Mouse (Mus musculus): Measurements from ENCODE around the gene Coro1b. TPM values are rescaled to one million over a fixed set of nuclear protein-coding genes. Genes with fewer than 3 reads are reported as not detected.

Gene Coro1b
- polyA plus RNA-seq, 2 experiments = 148 to 261 TPM

DNA sequence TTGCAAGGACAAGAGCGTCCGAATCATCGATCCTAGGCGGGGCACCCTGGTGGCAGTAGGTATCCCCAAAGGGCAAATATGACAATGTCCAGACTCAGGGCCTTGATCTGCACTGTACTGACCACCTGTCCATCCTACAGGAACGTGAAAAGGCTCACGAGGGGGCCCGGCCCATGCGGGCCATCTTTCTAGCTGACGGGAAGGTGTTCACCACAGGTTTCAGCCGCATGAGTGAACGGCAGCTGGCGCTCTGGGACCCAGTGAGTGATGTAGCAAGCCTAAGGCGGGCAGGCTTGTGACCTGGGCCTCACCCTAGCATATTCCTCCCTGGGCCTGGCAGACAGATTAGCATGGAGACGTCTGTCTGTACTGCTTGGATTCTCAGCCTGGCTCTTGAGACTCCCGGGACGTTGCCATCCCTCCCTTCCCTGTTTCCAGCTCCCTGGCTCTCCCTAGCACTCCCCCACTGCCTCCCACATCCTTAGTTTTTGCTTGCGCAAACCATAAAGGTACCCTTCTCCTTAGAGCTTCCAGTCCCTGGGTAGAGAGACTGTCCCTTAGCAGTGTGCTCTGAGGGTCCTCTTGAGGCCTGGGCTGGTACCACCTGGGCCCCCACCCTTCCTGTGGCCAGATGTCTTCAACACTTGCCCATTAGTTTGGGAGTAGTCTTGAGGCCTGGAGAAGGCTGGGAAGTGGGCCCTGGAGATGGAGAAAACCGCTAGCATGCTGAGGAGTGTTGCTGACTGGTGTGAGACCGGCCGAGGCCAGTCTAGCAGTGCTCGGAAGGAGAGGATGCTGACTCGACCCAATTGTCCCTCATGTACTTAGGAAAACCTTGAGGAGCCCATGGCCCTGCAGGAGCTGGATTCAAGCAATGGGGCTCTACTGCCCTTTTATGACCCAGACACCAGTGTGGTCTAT lies 2.4 kb downstream of the Coro1b start:
- H3K27ac ChIP-seq (replicated peaks; ENCODE audit: low read depth, low read length) = no peak overlapping the region
- 89% methylated on average over 22 of the region's 22 CpGs for WGBS
- ATAC-seq (ENCODE audit: low FRiP score, low read depth) (no peak), DNase-seq (ENCODE audit: low spot score) (no peak)
- no peak overlapping the region for H3K4me2 ChIP-seq (replicated peaks; ENCODE audit: low read depth, low read length, severe bottlenecking)
- no peak for TF ChIP-seq POLR2A (IDR thresholded peaks at IDR 0.05; ENCODE audit: borderline replicate concordance, extremely low read depth, insufficient read depth, insufficient read length)
- H3K36me3 ChIP-seq (ENCODE audit: control insufficient read depth, insufficient read depth, low read length) = peaks cover 33% of the 10 kb centered on the region
- no peak overlapping the region for H3K4me3 ChIP-seq (replicated peaks; ENCODE audit: low read length)
- no peaks in the 10 kb centered on the region for H3K27me3 ChIP-seq (ENCODE audit: control insufficient read depth, insufficient read depth, low read length)
- H3K4me1 ChIP-seq (ENCODE audit: control insufficient read depth, insufficient read depth, low read length) = peaks cover 12% of the 10 kb centered on the region
- no peaks in the 10 kb centered on the region for H3K9me3 ChIP-seq (ENCODE audit: control insufficient read depth, low read length)
- H3K9ac ChIP-seq (ENCODE audit: low read depth, low read length, severe bottlenecking) = no peak overlapping the region

DNA sequence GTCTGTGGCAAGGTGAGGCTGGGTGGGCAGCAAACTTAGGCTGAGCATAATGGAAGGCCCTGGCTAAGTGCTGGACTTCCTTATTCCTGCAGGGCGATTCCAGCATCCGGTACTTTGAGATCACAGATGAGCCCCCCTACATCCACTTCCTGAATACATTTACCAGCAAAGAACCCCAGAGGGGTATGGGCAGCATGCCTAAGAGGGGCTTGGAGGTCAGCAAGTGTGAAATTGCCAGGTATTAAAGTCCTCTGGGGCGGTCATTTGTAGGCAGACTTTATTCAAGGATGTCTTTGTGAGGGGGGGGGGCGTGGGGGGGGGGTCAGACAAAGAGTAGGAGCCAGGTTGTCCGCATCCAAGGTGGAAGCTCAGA lies 3.1 kb downstream of the Coro1b start:
- Histone ChIP-seq H3K4me2 (replicated peaks; ENCODE audit: low read depth, low read length, severe bottlenecking) (no peak overlapping the region), H3K4me1 (ENCODE audit: control insufficient read depth, insufficient read depth, low read length) (peaks cover 12% of the 10 kb centered on the region), H3K36me3 (ENCODE audit: control insufficient read depth, insufficient read depth, low read length) (peaks cover 40% of the 10 kb centered on the region), H3K27ac (replicated peaks; ENCODE audit: low read depth, low read length) (no peak overlapping the region), H3K9ac (ENCODE audit: low read depth, low read length, severe bottlenecking) (no peak overlapping the region), H3K9me3 (ENCODE audit: control insufficient read depth, low read length) (no peaks in the 10 kb centered on the region), H3K4me3 (replicated peaks; ENCODE audit: low read length) (no peak overlapping the region), H3K27me3 (ENCODE audit: control insufficient read depth, insufficient read depth, low read length) (no peaks in the 10 kb centered on the region)
- no peak for TF ChIP-seq POLR2A (IDR thresholded peaks at IDR 0.05; ENCODE audit: borderline replicate concordance, extremely low read depth, insufficient read depth, insufficient read length)
- WGBS = 80% methylated on average over 4 of the region's 5 CpGs
- DNase-seq (ENCODE audit: low spot score) (no peak), ATAC-seq (ENCODE audit: low FRiP score, low read depth) (no peak)

DNA sequence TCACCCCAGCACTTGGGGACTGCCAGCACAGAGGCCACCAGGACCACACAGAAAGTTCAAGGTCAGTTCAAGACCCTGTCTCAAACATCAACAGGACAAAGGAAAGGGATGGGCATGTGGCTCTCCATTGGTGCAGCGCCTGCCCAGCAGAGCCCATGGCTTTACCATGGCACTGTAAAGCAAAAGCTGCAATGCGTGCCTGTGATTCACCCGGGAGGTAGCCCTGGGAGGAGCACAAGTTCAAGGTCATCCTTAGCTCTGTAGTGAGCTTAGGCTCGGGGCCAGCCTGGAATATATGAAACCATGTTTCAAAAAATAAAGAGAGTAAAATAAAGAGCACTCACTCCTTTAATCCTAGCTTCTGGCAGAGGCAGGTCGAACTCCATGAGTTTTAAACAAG lies 3.5 kb downstream of the Coro1b start:
- no peak overlapping the region for H3K9ac ChIP-seq (ENCODE audit: low read depth, low read length, severe bottlenecking)
- ATAC-seq (ENCODE audit: low FRiP score, low read depth) (no peak), DNase-seq (ENCODE audit: low spot score) (no peak)
- no peak overlapping the region for H3K4me2 ChIP-seq (replicated peaks; ENCODE audit: low read depth, low read length, severe bottlenecking)
- peaks cover 12% of the 10 kb centered on the region for H3K4me1 ChIP-seq (ENCODE audit: control insufficient read depth, insufficient read depth, low read length)
- H3K4me3 ChIP-seq (replicated peaks; ENCODE audit: low read length) = no peak overlapping the region
- no peaks in the 10 kb centered on the region for H3K9me3 ChIP-seq (ENCODE audit: control insufficient read depth, low read length)
- 94% methylated on average over 5 of the region's 5 CpGs for WGBS
- no peak for TF ChIP-seq POLR2A (IDR thresholded peaks at IDR 0.05; ENCODE audit: borderline replicate concordance, extremely low read depth, insufficient read depth, insufficient read length)
- H3K36me3 ChIP-seq (ENCODE audit: control insufficient read depth, insufficient read depth, low read length) = peaks cover 44% of the 10 kb centered on the region
- no peak overlapping the region for H3K27ac ChIP-seq (replicated peaks; ENCODE audit: low read depth, low read length)
- H3K27me3 ChIP-seq (ENCODE audit: control insufficient read depth, insufficient read depth, low read length) = no peaks in the 10 kb centered on the region

DNA sequence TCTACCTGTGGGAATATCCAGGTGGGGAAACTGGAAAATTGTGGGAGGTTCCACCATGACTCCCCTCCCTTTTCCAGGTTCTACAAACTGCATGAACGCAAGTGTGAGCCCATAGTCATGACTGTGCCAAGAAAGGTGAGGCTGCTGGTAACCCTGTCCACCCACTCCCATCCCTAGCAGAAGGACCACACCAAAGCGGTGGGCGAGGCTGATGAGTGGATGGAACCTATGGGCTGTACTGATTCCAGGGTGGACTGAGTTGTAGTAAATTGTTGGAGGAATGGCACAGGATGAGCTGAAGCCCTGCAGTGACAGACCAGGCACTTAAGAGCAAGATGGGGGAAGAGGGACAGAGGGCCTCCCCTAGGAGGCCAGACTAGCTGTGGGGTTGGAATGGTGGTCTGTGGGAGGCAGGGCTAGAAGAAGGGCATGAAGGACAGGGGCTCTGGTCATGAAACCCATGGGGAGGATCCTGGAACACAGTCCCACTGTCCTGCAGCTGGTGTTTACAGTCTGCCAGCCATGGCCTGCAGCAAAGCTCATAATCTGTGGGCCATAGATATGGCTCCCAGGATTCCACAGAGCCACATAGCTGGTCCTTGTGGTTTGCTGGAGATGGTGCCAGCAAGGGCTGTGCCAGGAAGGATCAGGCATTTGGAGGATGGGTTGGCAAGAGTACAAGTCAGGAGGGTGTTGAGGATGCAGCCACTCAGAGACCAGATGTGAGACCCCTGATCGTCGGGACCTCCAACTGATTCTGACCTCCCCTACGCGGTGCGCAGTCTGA lies 4.2 kb downstream of the Coro1b start:
- Histone ChIP-seq H3K9ac (ENCODE audit: low read depth, low read length, severe bottlenecking) (no peak overlapping the region), H3K4me3 (replicated peaks; ENCODE audit: low read length) (no peak overlapping the region), H3K4me2 (replicated peaks; ENCODE audit: low read depth, low read length, severe bottlenecking) (no peak overlapping the region), H3K36me3 (ENCODE audit: control insufficient read depth, insufficient read depth, low read length) (peaks cover 51% of the 10 kb centered on the region), H3K27me3 (ENCODE audit: control insufficient read depth, insufficient read depth, low read length) (no peaks in the 10 kb centered on the region), H3K4me1 (ENCODE audit: control insufficient read depth, insufficient read depth, low read length) (peaks cover 11% of the 10 kb centered on the region), H3K27ac (replicated peaks; ENCODE audit: low read depth, low read length) (no peak overlapping the region), H3K9me3 (ENCODE audit: control insufficient read depth, low read length) (no peaks in the 10 kb centered on the region)
- TF ChIP-seq POLR2A (IDR thresholded peaks at IDR 0.05; ENCODE audit: borderline replicate concordance, extremely low read depth, insufficient read depth, insufficient read length) = no peak
- ATAC-seq (ENCODE audit: low FRiP score, low read depth) = no peak
- DNase-seq (ENCODE audit: low spot score) = no peak
- WGBS = 90% methylated on average over 8 of the region's 8 CpGs

DNA sequence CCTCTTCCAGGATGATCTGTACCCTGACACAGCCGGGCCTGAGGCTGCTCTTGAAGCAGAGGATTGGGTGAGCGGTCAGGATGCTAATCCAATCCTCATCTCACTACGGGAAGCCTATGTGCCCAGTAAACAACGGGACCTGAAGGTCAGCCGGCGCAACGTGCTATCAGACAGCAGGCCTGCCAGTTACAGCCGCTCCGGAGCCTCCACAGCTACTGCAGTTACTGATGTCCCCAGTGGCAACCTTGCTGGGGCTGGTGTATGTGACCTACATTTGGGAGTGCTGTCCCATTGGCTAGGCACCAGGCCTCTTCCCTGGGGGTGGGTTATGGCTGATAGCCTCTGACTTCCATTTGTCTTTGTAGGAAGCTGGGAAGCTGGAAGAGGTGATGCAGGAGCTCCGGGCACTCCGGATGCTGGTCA lies 4.8 kb downstream of the Coro1b start, which contains the start of gene Ptprcap:
Gene Ptprcap, plus strand, starts transcription at position 373 of the 423 bp plus-strand sequence.
- peaks cover 57% of the 10 kb centered on the region for H3K36me3 ChIP-seq (ENCODE audit: control insufficient read depth, insufficient read depth, low read length)

More for the DNA sequence above, 4.8 kb downstream of the Coro1b start, which contains the start of gene Ptprcap:
- H3K4me3 ChIP-seq (replicated peaks; ENCODE audit: low read length) = no peak within 1 kb of the TSS
- ATAC-seq (ENCODE audit: low FRiP score, low read depth) = no peak
- 80% methylated on average over 11 of the region's 11 CpGs for WGBS
- no peaks in the 10 kb centered on the region for H3K27me3 ChIP-seq (ENCODE audit: control insufficient read depth, insufficient read depth, low read length)
- H3K4me2 ChIP-seq (replicated peaks; ENCODE audit: low read depth, low read length, severe bottlenecking) = no peak within 1 kb of the TSS
- H3K4me1 ChIP-seq (ENCODE audit: control insufficient read depth, insufficient read depth, low read length) = peaks cover 9% of the 10 kb centered on the region
- no peak within 1 kb of the TSS for H3K27ac ChIP-seq (replicated peaks; ENCODE audit: low read depth, low read length)
- no peak within 1 kb of the TSS for H3K9ac ChIP-seq (ENCODE audit: low read depth, low read length, severe bottlenecking)
- TF ChIP-seq POLR2A (IDR thresholded peaks at IDR 0.05; ENCODE audit: borderline replicate concordance, extremely low read depth, insufficient read depth, insufficient read length) = no peak
- H3K9me3 ChIP-seq (ENCODE audit: control insufficient read depth, low read length) = no peaks in the 10 kb centered on the region
- no peak for DNase-seq (ENCODE audit: low spot score)
